10 mouse cellular contexts compared by ENCODE assay signal in the genomic region with DNA sequence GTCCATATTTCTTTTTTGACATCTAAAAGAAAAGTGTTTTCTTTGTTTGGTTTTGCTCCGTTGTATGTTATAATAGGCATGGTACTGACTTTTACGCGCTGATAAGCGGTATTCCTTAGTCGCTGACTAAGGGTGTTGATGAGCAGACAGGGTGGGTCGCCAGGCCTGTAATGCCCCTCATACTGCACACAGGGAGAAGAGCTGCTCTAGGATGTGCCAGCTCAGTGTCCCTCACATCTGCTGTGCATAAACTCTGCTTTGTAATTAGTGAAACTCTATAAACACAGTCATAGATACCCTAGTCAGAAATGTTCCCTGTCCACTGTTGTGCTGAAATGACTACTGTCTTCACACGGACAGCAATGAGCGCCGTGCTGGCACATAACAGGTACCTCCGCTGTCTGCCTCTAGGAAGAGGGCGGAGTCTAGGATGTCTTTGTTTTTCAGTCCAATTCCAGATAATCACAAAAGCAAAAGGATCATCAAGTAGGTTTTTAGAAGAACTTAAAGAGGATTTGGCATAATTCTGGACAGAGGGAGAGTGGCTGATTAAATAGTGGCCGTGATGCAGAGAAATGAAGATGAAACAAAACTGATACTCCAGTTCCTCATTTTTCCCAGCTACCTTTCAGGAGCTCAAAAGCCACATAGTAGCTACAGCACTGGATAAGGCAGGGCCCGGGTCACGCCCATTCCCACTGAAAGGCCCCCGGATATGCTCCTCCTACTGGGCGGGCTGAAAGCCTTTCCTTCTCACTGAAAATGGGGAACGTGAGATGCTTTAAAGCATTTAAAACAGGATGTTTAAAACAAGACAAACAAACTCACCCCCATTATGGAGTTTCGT. TPM values are rescaled to one million over a fixed set of nuclear protein-coding genes. Genes with fewer than 3 reads are reported as not detected.
DNase-seq lines count a peak whose midpoint lies in the region; ATAC-seq lines count a peak whose summit lies in the region.
"Had no signal": no experiment of that assay in that cellular context is flagged by ENCODE, and none has a peak within 500 bp of the region (broad histone marks: within the 10 kb centered on the region; RNA-seq: fewer than 3 reads in every experiment).

No protein-coding gene starts in this region.

- WGBS in heart, embryonic 10.5 days = 66% methylated on average over 18 of the region's 18 CpGs
- WGBS in hindbrain, embryonic 12.5 days = 56% methylated on average over 18 of the region's 18 CpGs

- 0 out of 2 replicates have a peak, but pooled peaks cover 4% of the 10 kb centered on the region for H3K36me3 ChIP-seq in heart, embryonic 10.5 days
- no peaks in the 10 kb centered on the region for H3K36me3 ChIP-seq in hindbrain, embryonic 12.5 days
- H3K36me3 ChIP-seq: limb, embryonic 15.5 days had no signal

- DNase-seq in heart, embryonic 10.5 days (ENCODE audit: low spot score) = peak; percentile 77
- no peak for DNase-seq in heart, postnatal 4 days
- peak; percentile 84 for DNase-seq in ZHBTc4 (ENCODE audit: low read depth, low spot score)
- DNase-seq in right cerebral cortex, adult 2 months (ENCODE audit: low spot score in 2 of 2) = no peak
- DNase-seq in B cell, adult 2 months = no peak
- DNase-seq in spleen, postnatal 10 days (ENCODE audit: low spot score in 2 of 2) = no peak
- DNase-seq: spleen, adult 18-20 months had no signal

- H3K4me3 ChIP-seq in heart, embryonic 10.5 days = peak overlapping the region; percentile 8; the same call in 1 of the 2 replicates
- H3K4me3 ChIP-seq in hindbrain, embryonic 12.5 days = no peak overlapping the region
- H3K4me3 ChIP-seq: limb, embryonic 15.5 days had no signal

- H3K27me3 ChIP-seq in heart, embryonic 10.5 days (ENCODE audit: insufficient read depth, poor library complexity, severe bottlenecking) = no peaks in the 10 kb centered on the region
- H3K27me3 ChIP-seq in hindbrain, embryonic 12.5 days = no peaks in the 10 kb centered on the region
- H3K27me3 ChIP-seq: limb, embryonic 15.5 days had no signal

- no peak for ATAC-seq in hindbrain, embryonic 12.5 days (ENCODE audit: low FRiP score)
- ATAC-seq in megakaryocyte progenitor cell, adult 5-6 weeks (replicated peaks; ENCODE audit: poor library complexity) = peak; percentile 72

- H3K9me3 ChIP-seq in heart, embryonic 10.5 days = no peaks in the 10 kb centered on the region
- no peaks in the 10 kb centered on the region for H3K9me3 ChIP-seq in hindbrain, embryonic 12.5 days (replicated peaks)
- H3K9me3 ChIP-seq: limb, embryonic 15.5 days had no signal

- no peak overlapping the region for H3K9ac ChIP-seq in hindbrain, embryonic 12.5 days
- H3K9ac ChIP-seq: limb, embryonic 15.5 days had no signal

- H3K4me1 ChIP-seq in heart, embryonic 10.5 days = peaks cover 10% of the 10 kb centered on the region
- H3K4me1 ChIP-seq in hindbrain, embryonic 12.5 days = peaks cover 3% of the 10 kb centered on the region; the same call in 1 of the 2 replicates
- H3K4me1 ChIP-seq: limb, embryonic 15.5 days had no signal

- peak overlapping the region; percentile 18 for H3K4me2 ChIP-seq in hindbrain, embryonic 12.5 days (replicated peaks)
- H3K4me2 ChIP-seq: limb, embryonic 15.5 days had no signal

- no peak overlapping the region for H3K27ac ChIP-seq in heart, embryonic 10.5 days
- no peak overlapping the region for H3K27ac ChIP-seq in hindbrain, embryonic 12.5 days
- H3K27ac ChIP-seq: limb, embryonic 15.5 days had no signal

RNA-seq across cellular contexts. Expression of gene Ly75, which starts 28.3 kb away (rescaled TPM):
- 5.3 and 6.6 TPM in 2 replicates for polyA plus RNA-seq in heart, embryonic 10.5 days (2016; fragmentation: Nextera tagmentation; extraction: Ambion mirVana)
- total RNA-seq in heart, postnatal 4 days (2021) = 1 to 10 TPM; 2.7 to 2.8 TPM
- 1.7 and 2.1 TPM in 2 replicates for polyA plus RNA-seq in hindbrain, embryonic 12.5 days (2016; fragmentation: Nextera tagmentation; extraction: Ambion mirVana)
- 2.5 and 3.4 TPM in 2 replicates for total RNA-seq in megakaryocyte progenitor cell, adult 5-6 weeks (2015)
- total RNA-seq in megakaryocyte progenitor cell, adult 5-6 weeks (2017) = 4.4 and 4.5 TPM in 2 replicates

Comparison
In these comparisons a context has a peak if more than half of its experiments do, and no peak if none do; other contexts are left out.
1. DNase-seq: peak in heart, embryonic 10.5 days (single experiment) and ZHBTc4 (single experiment); none in heart, postnatal 4 days (single experiment), right cerebral cortex, adult 2 months (0 of 2), B cell, adult 2 months (0 of 2) and spleen, postnatal 10 days (0 of 2).